Mouse (Mus musculus) layer of hippocampus, adult 18-20 months (tissue): ENCODE data around the gene Fap. TPM values are rescaled to one million over a fixed set of nuclear protein-coding genes. Genes with fewer than 3 reads are reported as not detected.

Experiments
- DNase-seq, 2 experiments: peaks; one replicate each; pipeline ENCODE4 v3.0.0; 2022; ENCODE audit warnings: low spot score in 2 of 2
- total RNA-seq, 2 experiments: library from RNA; stranded (reverse); gene quantifications; 2 replicates each; pipeline ENCODE4 v1.2.3; 2021

Gene Fap
- total RNA-seq, 2 experiments from 2014 or later = 0.30 to 0.52 TPM

GRCm38 (mm10) chr2:62460231-62460710 lies 113.6 kb downstream of the Fap start:
- DNase-seq = peak in 1 of 2 experiments; percentile 31

DNA sequence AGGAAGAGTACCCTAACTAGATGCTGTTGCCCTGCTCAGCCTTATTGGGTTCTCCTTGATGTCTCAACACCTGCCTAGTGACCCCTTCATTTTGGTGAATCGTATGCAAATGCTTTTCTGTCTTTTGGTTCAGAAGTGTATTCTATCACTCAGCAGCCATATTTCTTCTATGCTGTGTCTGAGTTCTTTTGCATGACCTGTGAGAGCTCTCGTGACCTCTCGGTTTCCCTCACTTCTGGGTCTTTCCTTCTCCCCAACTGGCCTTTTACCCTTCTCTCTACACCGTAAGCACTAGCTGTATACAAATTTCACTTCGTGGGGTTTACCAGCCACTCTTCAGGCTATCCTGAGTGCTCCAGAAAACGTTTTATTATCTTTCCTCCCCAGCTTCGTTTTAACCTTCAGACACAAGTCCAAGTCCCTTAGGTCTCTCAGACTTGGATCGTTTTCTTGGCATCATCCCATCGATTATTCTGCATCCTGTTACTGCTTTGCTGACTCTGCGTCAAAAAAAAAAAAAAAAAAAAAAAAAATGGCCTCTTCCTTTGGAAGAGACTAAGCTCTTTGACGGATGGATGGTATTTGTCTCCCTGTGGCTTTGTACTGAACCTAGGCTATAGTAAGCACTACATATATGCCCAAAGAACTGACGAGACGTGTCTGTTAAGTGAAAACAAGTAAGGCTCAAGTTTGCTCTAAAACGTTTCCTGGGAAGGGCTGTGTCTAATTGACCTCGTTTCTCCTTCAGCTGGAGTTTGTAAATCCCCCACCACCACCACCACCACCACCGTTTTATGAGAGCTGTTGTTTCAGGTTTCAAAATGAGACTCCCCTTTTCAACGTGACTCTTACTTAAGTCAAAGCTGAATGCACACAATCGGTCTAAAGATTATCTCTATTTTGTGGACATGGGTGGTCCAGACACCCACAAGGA lies 114.4 kb downstream of the Fap start:
- DNase-seq = no peak

DNA sequence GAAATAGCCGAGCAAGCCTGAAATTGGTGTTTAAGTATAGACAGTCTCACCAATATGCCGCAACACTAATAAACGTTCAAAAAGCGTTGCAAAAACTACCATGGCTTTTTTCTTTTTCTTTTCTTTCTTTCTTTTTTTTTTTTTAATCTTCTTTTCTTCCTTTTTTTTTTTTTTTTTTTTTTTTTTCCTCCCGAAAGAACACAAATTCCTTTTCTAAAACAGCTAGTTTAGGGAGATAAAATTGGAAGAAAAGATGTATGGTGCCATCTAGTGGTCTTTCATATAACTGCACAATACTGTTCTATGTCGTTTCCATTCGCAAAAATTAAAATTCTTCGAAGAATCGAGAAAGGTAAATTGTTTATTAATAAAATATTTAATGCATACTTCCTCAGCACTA lies 115.8 kb downstream of the Fap start:
- DNase-seq = peak in 1 of 2 experiments; percentile 38

- no peak for DNase-seq
Observed at GRCm38 (mm10) chr2:62454991-62455390, 118.9 kb downstream of the Fap start.

DNA sequence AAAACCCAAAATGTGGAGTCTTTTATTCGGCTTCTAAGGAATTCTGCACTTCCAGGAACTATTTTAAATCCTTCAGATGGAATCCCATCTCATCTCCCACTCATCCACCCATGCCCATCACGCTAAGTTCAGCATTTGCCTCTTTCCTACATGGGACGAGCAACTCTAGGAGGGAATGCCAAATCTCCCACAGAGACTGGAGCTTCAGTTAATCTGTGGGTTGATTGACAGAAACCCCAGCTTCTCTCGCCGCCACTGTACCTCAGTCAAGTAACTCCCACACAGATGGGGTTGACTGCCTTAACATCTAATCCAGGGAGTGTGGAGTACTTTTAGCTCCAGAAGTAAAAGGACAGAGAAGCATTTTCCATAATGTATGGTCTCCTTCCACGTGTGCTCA lies 119.8 kb downstream of the Fap start:
- peak in 1 of 2 experiments; percentile 33 for DNase-seq

Other genes starting within 250 kb of the Fap start
- gene Dpp4, start 161.8 kb downstream of the Fap start, total RNA-seq = 1 to 10 TPM in 1 of 2 experiments, under 1 TPM in 1; 0.58 to 1.4 TPM
- not detected for gene Gcg, start 90.4 kb downstream of the Fap start, total RNA-seq
- 1 to 10 TPM; 2.4 to 2.9 TPM for gene Ifih1, start 72.2 kb upstream of the Fap start, total RNA-seq
- 10 to 100 TPM; 11.4 to 13.2 TPM for gene Gca, start 90.2 kb upstream of the Fap start, total RNA-seq